Comparison of ENCODE assay signal across 13 mouse cellular contexts in the genomic region with DNA sequence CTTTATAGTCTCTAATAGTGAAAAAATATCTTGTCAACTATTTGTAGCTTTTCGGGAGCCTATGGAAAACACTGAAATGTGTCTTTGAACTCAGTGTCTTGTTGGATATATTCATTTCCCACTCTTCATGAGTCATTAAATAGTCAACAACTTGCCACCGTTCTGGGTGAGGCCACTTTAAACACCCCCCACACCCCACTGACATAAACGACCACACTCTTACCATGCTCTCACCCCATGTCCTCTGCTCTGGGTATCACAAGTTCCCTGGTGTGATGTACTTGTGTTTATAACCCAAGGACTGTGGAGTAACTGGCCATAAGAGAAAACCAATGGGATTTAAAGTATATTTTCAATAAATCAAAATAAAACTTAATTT. TPM values are rescaled to one million over a fixed set of nuclear protein-coding genes. Genes with fewer than 3 reads are reported as not detected.
"Had no signal": no experiment of that assay in that cellular context is flagged by ENCODE, and none has a peak within 500 bp of the region (broad histone marks: within the 10 kb centered on the region; RNA-seq: fewer than 3 reads in every experiment).

No protein-coding gene starts in this region.

- ATAC-seq: liver, postnatal 0 days; midbrain, embryonic 13.5 days had no signal

- DNase-seq: kidney, adult 11 months; kidney, postnatal 10 days; liver, embryonic 13.5 days; liver, postnatal 0 days; lung, postnatal 14 days; spleen, adult 18-20 months; thymus, adult 2 months; thymus, postnatal 36 days had no signal

RNA-seq across cellular contexts. Expression of a gene that starts 7.4 kb away (rescaled TPM):
- total RNA-seq: layer of hippocampus, postnatal 25 days; left cerebral cortex, adult 2 months; midbrain, postnatal 0 days had no signal

RNA-seq across cellular contexts. Expression of a gene that starts 30.7 kb away (rescaled TPM):
- total RNA-seq: layer of hippocampus, postnatal 25 days; left cerebral cortex, adult 2 months; left cerebral cortex, postnatal 14 days; midbrain, postnatal 0 days had no signal

RNA-seq across cellular contexts. Expression of a gene that starts 36.4 kb away (rescaled TPM):
- total RNA-seq: layer of hippocampus, postnatal 25 days; left cerebral cortex, adult 2 months; left cerebral cortex, postnatal 14 days; midbrain, postnatal 0 days had no signal
